Comparison of ENCODE assay signal across 11 mouse cellular contexts in the genomic region with DNA sequence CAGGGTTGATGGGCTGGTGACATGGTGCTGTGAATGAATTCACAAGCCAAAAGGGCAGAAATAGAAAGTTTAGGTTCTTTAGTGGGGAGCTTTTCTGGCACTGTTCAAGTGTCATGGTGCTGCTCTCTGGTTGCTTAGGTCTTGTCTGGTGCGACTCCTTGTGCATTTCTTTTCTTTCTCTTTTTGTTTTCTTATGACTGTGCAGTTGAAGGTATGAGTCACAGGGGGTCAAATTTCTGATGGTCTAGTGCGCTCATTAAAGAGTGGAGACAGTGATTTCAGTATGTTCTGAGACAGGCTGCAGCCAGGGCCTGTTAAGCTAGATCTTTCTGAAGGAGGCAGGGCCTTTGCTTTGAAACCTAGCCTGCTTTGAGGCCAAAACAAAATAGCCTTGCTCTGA. TPM values are rescaled to one million over a fixed set of nuclear protein-coding genes. Genes with fewer than 3 reads are reported as not detected.
DNase-seq lines count a peak whose midpoint lies in the region; ATAC-seq and TF ChIP-seq lines count a peak whose summit lies in the region.
"Had no signal": no experiment of that assay in that cellular context is flagged by ENCODE, and none has a peak within 500 bp of the region (broad histone marks: within the 10 kb centered on the region; RNA-seq: fewer than 3 reads in every experiment).

No protein-coding gene starts in this region.

- H3K4me2 ChIP-seq in liver, embryonic 12.5 days: peak overlapping the region; percentile 90; the same call in 1 of the 2 replicates
- H3K4me2 ChIP-seq in hindbrain, embryonic 13.5 days: peak overlapping the region; percentile 68
- peak overlapping the region; percentile 62; the same call in 1 of the 2 replicates for H3K4me2 ChIP-seq in midbrain, postnatal 0 days (ENCODE audit: low read depth, low read length, poor library complexity, severe bottlenecking)

- H3K27ac ChIP-seq in liver, embryonic 12.5 days: no peak overlapping the region
- H3K27ac ChIP-seq in hindbrain, embryonic 13.5 days: no peak overlapping the region
- no peak overlapping the region for H3K27ac ChIP-seq in midbrain, postnatal 0 days (ENCODE audit: low read depth, low read length)

- no peak for ATAC-seq in liver, embryonic 12.5 days
- ATAC-seq in hindbrain, embryonic 13.5 days (ENCODE audit: low FRiP score): no peak
- ATAC-seq in midbrain, postnatal 0 days (ENCODE audit: low FRiP score): no peak

- no peak overlapping the region for H3K4me3 ChIP-seq in liver, embryonic 12.5 days
- H3K4me3 ChIP-seq in hindbrain, embryonic 13.5 days: 0 out of 2 replicates have a peak overlapping the region, but pooled peaks have one; percentile 92
- H3K4me3 ChIP-seq in midbrain, postnatal 0 days (ENCODE audit: low read depth, low read length): no peak overlapping the region

- H3K27me3 ChIP-seq in liver, embryonic 12.5 days (replicated peaks): no peaks in the 10 kb centered on the region
- no peaks in the 10 kb centered on the region for H3K27me3 ChIP-seq in hindbrain, embryonic 13.5 days
- no peaks in the 10 kb centered on the region for H3K27me3 ChIP-seq in midbrain, postnatal 0 days (ENCODE audit: insufficient read depth, low read length)

- no peak overlapping the region for H3K9ac ChIP-seq in liver, embryonic 12.5 days
- H3K9ac ChIP-seq in hindbrain, embryonic 13.5 days: 0 out of 2 replicates have a peak overlapping the region, but pooled peaks have one; percentile 46
- H3K9ac ChIP-seq in midbrain, postnatal 0 days (replicated peaks; ENCODE audit: low read length, poor library complexity, severe bottlenecking): no peak overlapping the region

- 79% methylated on average over 2 of the region's 2 CpGs for WGBS in liver, embryonic 12.5 days (ENCODE audit: insufficient replicate concordance)
- 81% methylated on average over 2 of the region's 2 CpGs for WGBS in hindbrain, embryonic 13.5 days
- WGBS in midbrain, postnatal 0 days: 86% methylated on average over 2 of the region's 2 CpGs

- DNase-seq in liver: no peak
- peak; percentile 78 for DNase-seq in NIH3T3 (ENCODE audit: low read depth)
- no peak for DNase-seq in midbrain, postnatal 0 days (ENCODE audit: low spot score)
- no peak for DNase-seq in layer of hippocampus, postnatal 36 days
- no peak for DNase-seq in urinary bladder, adult 2 months (ENCODE audit: low spot score)
- DNase-seq: cerebellum, postnatal 25 days; heart, postnatal 4 days; layer of hippocampus, adult 9-11 months; lung, adult 18-20 months had no signal

- peaks cover 31% of the 10 kb centered on the region for H3K4me1 ChIP-seq in liver, embryonic 12.5 days
- H3K4me1 ChIP-seq in hindbrain, embryonic 13.5 days (replicated peaks): peaks cover 21% of the 10 kb centered on the region
- H3K4me1 ChIP-seq in midbrain, postnatal 0 days (ENCODE audit: insufficient read depth, low read length): peaks cover 2% of the 10 kb centered on the region; the same call in 1 of the 2 replicates

- no peak for TF ChIP-seq CTCF in midbrain, postnatal 0 days (IDR thresholded peaks at IDR 0.05)

- H3K9me3 ChIP-seq in liver, embryonic 12.5 days (replicated peaks): no peaks in the 10 kb centered on the region
- no peaks in the 10 kb centered on the region for H3K9me3 ChIP-seq in hindbrain, embryonic 13.5 days
- H3K9me3 ChIP-seq in midbrain, postnatal 0 days (ENCODE audit: low read length): no peaks in the 10 kb centered on the region

- H3K36me3 ChIP-seq in liver, embryonic 12.5 days: no peaks in the 10 kb centered on the region
- no peaks in the 10 kb centered on the region for H3K36me3 ChIP-seq in hindbrain, embryonic 13.5 days
- H3K36me3 ChIP-seq in midbrain, postnatal 0 days (ENCODE audit: insufficient read depth, low read length): no peaks in the 10 kb centered on the region

RNA-seq across cellular contexts. Expression of a gene that starts 2.8 kb away (rescaled TPM):
- polyA plus RNA-seq in liver, embryonic 12.5 days (2016; fragmentation: Nextera tagmentation; extraction: Ambion mirVana): 3.2 and 3.4 TPM in 2 replicates
- 5.8 and 6.1 TPM in 2 replicates for polyA plus RNA-seq in hindbrain, embryonic 13.5 days (2015; fragmentation: Nextera tagmentation; extraction: Ambion mirVana)
- 15.3 and 19.8 TPM in 2 replicates for total RNA-seq in midbrain, postnatal 0 days (2014; rRNA removed)
- 1.9 and 2.5 TPM in 2 replicates for polyA plus RNA-seq in midbrain, postnatal 0 days (2015; fragmentation: Nextera tagmentation; extraction: Ambion mirVana)
- total RNA-seq in layer of hippocampus, postnatal 36 days (2021): 1 to 10 TPM; 6.9 to 7.8 TPM
- polyA plus RNA-seq in urinary bladder, adult 2 months (2012; rRNA removed): 2.5 and 3.3 TPM in 2 replicates
